Mouse (Mus musculus) embryo, embryonic 10 days (tissue): ENCODE measurements at regions not wholly inside any gene's neighbourhood (a gene's known extent, or its start where the extent isn't known, plus 50 kb on each side); places are given as distances from the start of the nearest gene placed in this dataset.
"Not testable (repeated sequence)": the region's sequence is repeated elsewhere in the genome, so short reads cannot be mapped to it uniquely, and the experiment has no call there.

Experiments used
- DNase-seq: peaks from one replicate; pipeline ENCODE4 v3.0.0-alpha.2; 2015; ENCODE audit warnings: low spot score

DNA sequence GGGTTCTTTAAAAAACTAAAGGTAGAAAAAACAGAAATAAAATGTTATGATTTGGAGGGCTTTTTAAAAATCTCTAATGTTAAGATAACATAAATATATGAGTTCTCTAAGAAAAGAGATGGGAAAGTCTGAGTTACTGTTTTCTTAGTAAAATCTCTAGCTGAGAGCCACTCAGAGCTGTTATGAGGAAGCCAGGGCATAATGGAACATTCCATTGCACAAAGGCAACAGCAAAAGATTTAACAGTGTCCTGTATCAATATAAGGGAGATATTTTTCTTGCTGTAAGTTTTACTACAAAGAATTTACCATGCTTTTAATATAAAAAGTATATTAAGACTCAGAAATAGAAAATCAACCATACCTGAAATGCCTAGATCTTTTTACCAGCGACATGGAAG is 82.9 kb upstream of the Rfc3 start:
- DNase-seq: no peak

DNA sequence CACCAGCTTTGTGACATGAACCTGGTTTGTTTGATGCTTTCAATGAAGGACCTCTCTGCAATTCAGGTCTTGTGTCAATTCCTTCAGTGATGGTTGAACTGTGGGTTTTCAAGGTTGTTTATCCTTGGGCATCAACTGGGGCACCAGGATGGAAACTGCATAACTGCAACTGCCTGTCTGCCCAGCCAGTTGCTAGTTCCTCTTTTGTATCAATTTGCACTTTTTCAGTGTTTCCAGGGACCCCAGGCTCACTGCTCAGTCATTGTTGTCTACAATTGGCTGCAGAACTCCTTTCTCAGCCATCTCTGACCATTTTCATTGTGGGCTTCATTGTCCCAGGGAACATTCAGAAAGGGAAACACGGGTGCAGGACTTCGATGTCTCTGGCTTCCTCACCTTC is 74.6 kb upstream of the Rfc3 start:
- no peak for DNase-seq

DNA sequence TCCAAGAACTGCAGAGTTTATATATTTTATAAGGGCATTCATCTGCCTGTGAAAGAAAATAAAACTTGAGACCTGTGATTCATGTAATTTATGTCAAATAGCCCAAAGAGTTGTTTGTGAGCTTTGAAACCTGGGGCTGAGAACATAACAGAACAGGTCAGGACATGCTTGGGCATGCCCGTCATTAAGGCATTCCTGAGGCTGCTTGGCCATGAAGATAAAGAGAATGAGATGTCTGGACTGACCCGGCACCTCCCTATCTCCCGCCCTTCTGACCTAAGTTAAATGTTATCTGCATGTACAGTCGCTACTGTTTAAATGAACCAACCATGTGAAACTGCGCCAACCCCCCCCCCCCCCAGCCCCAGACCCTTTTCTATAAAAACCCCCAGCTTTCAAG is 73.4 kb upstream of the Rfc3 start:
- not testable (repeated sequence) for DNase-seq

DNA sequence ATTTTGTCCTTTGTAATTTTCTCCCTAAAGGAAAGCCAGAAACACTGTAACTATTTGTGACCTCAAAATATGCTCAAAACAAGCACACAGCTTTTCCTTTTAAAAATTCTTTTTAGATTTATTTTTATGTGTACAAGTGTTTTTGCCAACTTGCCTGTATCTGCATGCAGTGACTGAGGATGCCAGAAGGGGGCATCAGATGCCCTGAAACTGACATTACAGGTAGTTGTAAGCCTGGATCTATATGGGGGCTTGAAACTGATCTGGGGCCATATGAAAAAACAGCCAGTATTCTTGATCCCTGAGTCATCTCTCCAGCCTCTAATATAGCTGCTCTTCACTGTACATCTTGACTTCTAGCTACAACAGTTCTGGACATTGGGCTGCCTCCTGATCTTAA is 71.4 kb upstream of the Rfc3 start:
- no peak for DNase-seq

DNA sequence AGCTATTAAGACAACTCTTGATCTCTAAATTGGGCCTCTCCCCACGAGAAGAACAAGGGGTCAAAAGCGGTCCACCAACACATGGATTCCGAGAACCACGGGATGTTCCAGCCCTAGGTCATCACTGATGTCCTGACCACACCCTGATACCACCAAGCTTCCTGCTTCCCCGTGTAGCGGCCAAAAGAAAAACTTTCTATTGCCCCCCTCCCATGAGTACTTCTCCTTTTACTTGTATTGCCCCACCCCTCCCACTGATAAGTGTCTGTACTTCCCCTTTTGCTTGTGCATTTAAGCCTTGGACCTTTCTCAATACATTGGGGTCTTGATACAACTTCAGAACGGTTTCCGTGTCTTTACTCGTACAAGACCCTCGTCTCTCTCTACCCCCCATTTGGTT is 68.7 kb upstream of the Rfc3 start:
- not testable (repeated sequence) for DNase-seq

DNA sequence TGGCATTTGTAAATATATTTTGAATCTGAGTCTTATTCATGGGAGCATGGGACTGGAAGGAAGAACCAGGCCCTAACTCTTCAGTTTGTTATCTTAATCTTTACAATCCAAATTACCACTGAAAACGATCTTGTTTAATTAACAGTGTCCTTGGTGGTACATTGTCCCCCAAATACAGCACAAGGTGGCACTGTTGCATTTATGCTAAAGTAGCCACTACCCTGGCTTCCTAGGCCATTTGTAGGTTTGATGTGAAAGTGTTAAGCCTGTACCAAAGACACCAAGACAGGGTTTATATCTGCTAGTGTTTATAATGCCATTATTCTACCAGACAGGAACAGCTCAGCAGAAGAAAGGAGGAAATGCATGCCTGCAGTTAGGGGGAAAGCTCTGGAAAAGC is 66.9 kb upstream of the Rfc3 start:
- peak; percentile 9 for DNase-seq

DNA sequence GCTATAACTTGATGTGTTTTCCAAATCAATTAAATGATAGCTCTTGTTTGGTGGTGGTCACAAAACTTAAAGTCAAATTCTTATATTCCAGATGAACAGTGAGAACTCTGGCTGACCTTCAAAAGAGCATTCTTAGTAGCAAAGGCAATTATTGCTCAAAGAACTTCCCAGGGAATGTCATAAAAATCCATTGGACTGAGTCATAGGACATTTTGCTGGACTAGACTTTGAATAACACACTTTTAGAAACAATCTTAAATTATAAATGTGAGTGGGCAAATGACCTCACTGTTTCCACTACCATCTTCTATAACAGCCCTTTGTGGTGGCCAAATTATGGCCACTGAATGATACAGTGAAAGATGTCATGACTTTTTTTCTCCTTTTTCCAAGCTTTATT is 54.2 kb upstream of the Rfc3 start:
- DNase-seq: no peak

DNA sequence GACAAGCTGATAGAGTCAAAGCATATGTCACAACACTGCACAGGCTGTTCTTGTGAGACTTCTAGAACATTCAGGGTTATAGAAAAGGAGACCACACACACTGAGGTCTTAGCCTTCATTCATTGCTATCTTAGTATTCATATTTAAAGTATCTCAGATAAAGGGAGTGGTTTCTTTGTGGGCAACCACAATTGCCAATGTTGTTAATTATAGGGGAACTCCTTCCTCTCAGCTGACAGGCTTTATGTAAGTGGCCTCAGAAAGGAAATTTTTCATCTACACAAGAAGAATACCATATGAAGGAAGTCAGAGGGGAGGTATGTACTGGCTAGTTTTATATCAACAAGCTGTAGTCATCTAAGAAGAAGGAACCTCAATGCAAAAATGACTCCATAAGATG is 53.0 kb upstream of the Rfc3 start:
- DNase-seq: no peak
